Mouse (Mus musculus) layer of hippocampus, postnatal 25 days (tissue): Measurements from ENCODE around the gene Tmem87b. TPM values are rescaled to one million over a fixed set of nuclear protein-coding genes. Genes with fewer than 3 reads are reported as not detected.

ENCODE experiments used
- DNase-seq, 2 experiments: peaks; one replicate each; pipeline ENCODE4 v3.0.0; 2022; ENCODE audit warnings: mixed read lengths in 2 of 2, low spot score in 1 of 2; ENCODE audit errors: extremely low spot score in 1 of 2
- total RNA-seq, 2 experiments: library from RNA; stranded (reverse); gene quantifications; 2 replicates each; pipeline ENCODE4 v1.2.3; 2021

The Tmem87b gene
- total RNA-seq: 10 to 100 TPM; 33.7 to 36.2 TPM

DNA sequence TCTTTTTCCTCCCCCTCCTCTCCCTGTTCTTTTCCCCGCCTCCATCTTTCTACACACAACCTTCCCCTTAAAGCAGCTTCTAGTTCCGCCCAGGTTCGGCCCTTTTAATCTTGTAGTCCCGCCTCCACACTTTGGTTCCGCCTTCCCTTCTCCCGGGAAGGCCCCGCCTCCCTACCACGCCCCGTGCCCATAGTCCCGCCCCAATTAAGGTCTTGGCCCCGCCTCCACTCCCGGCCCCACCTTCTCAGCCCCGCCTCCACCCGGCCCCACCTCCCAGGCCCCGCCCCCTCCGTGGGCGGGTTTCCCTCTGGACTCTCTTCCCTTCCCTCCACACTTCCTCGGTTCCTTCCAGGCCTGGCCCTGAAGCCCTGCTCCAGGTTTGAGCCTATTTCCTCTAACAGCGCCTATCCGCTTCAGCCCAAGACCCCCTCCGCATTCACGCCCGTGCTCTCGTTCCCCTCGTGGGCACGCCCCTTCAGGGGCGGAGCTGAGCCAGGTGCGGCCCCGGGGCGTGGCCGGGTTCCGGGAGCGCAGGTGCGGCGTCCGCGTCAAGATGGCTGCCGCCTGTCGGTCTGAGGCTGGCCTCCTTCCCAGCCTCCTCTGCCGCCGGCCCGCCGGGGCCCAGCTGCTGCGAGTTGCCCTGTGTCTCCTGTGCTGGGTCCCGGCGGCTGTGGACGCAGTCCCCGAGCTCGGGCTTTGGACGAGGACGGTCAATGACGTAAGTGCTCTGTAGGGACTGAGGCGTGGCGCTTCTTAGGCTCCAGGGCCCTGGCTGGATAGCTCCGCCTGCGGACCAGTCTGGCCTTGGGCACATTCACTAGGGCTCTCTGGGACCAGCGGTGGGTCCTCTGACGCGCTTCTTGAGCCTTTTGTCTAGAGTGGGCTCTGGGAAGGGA lies at the start of gene Tmem87b:
TSS of gene Tmem87b (plus strand) at position 333 of the 896 bp plus-strand sequence.
- DNase-seq: peak; percentile 90 to 98

DNA sequence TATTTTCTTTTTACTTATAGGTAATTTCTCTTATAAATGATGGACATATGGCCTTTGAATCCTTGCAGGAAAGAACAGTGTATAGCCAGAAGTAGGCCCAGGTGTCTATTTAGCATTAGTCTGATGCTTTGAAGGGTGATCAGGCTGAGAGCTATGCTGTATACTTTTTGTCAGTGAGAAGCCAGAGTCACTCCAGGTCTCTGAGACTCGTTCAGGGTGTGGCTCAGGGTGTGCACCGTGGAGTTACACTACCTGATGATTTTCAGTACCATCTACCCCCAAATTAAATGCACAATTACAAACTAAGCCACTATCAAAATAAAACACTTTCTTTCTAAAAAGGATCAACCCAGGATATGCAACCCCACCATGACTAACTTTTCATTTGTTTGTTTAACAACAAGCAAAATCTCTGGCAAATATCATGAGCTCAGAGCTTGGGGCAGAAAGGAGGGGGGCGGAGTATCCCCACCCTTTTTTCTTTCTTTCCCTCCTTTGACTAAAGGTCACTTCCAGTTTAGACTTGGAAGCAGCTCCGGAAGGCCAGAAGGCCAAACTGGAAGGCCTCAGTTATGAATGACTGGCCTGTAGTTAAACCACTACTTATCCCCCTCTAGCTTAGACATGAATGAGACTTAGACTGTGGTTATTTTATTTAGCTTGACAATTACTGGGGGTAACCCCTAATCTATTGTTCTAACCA lies 49.2 kb upstream of the Tmem87b start:
- DNase-seq: no peak

DNA sequence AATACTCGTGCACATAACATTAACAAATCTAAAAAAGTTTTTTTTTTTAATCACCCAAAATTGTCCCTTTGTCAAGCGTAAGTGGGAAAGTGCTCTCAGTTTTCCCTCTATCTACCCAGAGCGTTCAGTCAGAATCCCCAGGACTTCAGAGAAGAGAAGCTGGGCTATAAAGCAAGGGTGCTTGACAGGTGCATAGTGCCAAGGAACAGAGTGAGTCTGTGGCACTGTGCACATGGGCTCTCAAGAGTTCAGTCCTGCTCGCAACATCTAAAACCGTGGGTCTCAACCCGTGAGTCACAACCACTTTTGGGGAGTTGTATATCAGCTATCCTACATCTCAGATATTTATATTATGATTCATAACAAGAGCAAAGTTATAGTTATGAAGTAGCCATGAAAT lies 47.4 kb upstream of the Tmem87b start:
- DNase-seq: no peak

DNA sequence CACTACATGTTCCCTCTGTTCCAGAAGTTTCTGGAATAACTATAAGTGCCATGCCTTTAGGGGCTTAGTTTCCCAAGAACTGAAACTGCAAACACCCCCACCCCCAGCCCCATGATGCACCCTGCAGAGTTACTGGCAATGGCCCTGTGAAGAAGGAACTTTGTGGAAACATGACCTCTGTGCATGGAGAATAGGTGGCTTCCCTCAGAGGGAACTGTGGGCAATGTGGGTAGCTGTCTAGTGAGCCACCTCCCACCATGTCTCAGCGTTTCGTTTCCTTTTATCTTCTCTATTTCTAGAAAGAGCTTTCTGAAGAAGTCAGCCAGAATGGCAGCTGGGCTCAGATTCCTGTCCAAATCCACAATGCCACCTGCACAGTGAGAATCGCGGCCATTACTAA lies 46.9 kb upstream of the Tmem87b start:
- no peak for DNase-seq

DNA sequence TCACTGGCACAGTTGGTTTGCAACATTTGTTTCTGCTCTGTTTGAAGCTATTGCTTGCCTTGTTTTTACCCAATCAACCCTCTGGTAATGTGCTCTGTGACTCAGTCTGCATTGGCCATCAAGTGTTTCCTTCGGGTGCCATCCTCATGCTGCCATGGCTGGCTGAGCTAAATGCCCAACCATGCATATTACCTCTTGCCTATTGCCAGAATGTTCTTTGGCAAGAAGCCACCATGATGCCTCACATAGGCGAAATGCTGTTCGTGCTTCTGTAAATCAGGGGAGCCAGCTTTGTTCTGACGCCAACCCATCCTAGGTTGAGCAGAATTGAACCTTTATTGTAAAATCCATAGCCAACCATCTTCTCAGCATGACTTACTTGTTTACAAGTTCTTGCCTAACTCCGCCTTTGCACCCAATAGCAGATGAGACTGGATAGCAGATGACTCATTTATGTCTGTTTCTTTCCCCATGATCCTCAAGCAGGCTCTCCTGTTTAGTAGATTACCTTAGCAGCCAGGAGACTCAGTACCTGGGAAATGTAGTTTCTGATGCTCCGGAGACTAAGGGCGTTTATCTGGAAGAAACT lies 46.1 kb upstream of the Tmem87b start:
- peak in 1 of 2 experiments; percentile 6 for DNase-seq

DNA sequence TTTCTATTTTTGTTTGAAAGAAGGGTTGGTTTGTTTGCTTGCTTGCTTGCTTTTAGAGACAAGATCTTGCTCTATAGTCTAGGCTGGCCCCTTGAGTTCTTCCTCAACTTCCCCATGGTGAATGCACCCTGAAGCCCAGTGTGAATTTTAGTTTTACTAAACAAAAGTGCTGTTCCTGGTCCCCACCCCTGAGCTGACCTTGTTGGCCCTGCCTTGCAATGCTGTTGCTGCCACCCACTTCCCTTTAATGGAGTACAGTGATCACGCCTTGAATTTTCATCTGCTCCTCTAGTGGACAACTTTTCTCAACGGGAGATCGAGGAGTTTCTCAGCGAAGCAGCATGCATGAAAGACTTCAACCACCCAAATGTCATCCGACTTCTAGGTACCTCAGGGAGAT lies 35.7 kb upstream of the Tmem87b start:
- DNase-seq: no peak

DNA sequence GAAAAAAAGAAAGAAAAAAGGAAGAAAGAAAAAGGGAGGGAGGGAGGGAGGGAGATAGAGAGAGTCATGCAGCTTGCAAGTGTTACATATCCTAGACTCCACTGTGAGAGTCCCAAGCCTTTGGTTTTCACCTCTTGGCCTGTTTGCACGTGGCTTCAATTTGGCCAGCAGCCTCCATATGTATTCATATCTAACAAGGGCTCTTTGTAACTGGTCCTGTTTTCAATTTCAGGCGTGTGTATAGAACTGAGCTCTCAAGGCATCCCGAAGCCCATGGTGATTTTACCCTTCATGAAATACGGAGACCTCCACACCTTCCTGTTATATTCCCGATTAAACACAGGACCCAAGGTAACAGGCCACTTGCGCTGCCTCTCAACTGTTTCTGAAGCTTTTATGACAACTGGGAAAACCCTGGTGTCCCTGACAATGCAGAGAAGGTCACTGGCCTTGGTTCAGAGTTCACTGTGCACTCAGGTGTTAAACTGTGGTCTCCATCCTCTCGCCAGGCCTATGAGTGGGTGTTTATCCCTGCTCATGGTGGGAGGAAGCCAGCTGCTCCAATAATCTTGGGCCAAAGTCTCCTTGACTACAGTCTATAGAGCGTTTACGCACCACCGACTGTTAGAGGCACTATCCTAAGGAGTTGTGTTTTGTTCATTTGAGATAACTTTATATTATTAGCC lies 34.1 kb upstream of the Tmem87b start:
- no peak for DNase-seq

DNA sequence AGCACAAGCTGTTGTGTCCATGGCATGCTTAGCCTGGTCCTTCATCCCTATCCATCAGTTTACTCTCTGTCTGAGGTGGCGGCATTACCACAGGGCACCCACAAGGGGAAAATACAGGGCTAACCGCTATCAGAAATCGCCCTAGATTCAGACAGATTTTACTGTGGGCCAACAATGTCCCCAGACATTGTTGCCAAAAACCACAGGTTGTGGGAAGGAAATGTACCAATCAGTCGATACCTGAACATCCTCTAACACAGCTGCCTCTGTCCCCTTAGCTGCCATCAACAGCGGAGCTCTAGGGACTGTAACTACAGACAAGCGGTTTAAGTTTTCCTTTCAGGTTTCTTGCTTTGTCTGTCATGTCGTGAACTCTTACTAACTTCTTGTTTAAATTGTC lies 33.1 kb upstream of the Tmem87b start:
- DNase-seq: no peak

DNA sequence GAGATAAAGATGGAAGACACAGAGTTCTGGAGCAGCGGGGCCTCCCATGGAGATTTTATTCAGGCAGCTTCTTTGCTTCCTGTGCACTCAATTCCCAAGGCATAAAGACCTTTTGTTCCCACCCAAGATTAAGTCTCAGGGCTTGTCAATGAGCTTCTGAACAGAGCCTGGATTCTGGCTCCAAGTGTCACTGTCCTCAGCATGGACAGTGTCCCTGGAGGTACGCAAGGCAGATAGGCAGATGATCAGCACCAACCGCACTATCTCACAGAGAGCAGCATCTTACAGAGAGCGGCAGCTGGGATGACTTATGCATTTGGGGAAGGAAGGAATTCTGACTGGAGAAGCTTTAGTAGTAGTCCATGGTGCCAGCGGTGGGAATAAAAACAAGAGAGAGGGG lies 31.6 kb upstream of the Tmem87b start:
- no peak for DNase-seq

DNA sequence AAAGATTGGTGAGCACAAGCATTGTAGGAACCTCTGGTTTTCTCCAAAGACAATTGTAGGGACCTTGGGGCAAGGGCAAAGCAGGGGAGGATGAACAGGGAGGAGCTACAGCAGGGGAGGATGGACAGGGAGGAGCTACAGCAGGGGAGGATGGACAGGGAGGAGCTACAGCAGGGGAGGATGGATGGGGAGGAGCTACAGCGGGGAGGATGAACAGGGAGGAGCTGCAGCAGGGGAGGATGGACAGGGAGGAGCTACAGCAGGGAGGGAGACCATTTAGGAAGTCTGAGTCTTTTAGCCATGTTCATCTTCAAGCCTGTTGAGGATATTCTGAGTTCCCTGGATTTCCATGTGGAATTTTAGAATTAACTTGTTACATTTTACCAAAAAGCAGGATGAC lies 31.1 kb upstream of the Tmem87b start:
- no peak for DNase-seq

DNA sequence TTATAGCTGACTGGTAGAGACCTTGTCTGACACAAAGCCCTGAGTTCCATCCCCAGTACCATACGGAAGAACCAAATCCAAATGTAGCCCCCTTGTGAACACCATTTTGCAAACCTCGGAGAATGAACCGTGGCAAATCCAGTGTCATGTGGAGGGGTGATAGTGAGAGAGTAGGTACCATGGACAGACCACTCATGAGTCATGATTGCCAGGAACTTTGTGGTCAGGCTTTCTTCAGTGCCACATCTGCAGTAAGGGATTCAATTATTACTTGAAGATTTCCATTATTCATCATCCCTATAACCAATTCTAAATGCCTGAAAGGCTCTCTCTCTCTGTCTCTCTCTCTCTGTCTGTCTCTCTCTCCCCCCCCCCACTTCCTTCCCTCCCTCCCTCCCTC lies 30.1 kb upstream of the Tmem87b start:
- no peak for DNase-seq

DNA sequence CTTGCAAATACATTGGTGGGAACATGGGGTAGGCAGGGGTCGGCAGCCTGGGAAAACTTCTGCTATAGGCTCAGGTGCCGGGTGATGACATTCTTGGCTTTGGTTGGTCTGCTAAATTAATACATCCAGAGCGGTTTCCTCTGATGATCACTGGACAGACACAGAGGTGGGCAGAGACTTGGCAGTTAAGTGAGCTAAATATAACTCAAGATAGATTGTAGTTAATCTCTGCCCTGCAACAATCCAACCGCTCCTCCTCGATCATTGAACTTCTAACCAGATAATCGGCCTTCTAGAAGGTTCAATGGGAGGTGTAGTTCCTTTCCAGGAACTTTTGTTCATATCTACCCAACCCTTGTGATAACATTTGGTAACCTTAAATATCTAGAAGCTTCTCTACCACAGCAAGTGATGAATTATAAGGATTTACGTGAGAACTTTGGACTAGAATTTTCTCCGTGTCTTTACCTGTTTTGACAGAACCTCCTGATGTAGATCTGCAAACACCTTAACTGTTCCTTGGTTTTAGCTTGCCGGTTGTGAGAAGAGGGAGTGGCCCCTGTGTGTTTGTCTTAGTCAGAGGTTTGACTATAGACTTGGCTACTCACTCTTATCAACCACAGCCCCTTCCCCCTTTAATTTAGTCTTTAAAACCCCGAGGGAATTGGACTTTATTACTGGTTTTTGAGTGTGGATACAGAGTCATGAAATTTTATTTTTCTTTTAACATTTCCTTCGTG lies 26.9 kb upstream of the Tmem87b start:
- no peak for DNase-seq

DNA sequence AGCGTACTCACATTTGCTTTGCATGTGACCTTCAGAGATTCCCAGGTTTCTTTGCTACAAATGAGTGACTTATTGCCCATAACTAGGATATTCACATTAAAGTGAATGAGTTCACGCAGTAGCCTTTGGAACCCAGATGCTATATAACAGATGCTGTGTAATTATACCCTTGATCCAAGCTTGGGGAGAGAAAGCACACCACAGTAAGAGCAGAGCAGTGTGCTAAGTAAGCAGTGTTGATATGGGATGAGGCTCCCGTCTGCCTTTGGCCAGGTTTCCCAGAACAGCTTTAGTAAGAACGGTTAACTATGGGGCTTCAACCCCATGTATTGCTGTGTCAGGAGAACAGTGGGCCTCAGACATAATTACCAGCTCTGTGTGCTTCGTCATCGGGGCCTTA lies 24.0 kb upstream of the Tmem87b start:
- DNase-seq: no peak

DNA sequence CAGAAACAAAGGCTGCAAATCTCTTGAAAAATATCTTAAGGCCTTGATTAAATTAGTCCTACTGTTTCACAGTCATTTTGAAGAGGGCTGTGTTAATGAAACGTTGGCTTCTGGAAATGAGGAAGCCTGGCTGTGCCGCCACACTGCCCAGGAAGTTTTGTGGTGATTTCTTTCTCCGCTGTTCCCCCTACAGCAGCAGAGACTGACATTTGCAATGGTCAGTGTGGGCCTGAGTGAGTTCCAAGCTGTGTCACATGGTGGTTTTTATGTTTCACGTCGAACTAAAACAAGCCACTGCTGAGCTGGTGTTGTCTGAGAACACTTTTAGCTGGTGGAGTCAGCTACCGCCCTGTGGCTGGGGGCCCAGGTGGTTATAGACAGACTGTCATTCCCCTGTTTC lies 21.5 kb upstream of the Tmem87b start:
- no peak for DNase-seq

DNA sequence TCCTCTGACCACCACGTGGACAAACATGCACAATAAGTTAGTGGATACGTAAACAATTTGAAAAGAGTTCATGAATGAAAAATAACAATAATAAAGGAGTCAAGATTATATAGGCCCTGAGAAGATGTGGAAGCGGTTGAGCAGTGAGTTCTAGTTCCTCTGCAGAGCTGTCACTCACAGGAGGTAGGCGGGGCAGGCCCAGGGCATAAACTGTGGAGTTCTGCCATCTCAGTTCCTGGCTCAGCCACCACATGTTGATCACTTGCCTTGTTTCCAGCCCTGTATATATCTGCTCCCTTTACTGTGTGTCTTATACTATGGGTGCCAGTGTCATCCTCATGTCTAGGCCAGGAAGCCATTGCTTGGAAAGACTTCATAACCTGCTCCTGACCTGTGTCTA lies 14.5 kb upstream of the Tmem87b start:
- no peak for DNase-seq

DNA sequence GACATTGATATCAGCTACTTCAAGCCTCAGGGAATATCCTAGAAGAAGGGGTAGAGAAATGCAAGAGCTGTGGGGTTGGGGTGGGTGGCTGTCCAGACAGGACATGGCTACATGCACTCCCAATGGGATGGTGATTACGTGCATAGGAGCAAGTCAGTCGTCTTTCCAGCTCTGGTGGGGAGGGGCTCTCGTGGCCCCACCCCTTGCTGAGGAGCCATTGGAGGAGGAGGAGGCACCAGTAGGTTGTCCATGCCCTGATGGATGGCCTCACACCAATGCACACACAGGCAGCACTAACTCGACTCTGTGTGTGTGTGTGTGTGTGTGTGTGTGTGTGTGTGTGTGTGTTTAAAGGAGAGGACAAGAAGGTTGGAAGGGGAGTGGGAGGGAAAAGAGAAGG lies 12.6 kb upstream of the Tmem87b start:
- no peak for DNase-seq

DNA sequence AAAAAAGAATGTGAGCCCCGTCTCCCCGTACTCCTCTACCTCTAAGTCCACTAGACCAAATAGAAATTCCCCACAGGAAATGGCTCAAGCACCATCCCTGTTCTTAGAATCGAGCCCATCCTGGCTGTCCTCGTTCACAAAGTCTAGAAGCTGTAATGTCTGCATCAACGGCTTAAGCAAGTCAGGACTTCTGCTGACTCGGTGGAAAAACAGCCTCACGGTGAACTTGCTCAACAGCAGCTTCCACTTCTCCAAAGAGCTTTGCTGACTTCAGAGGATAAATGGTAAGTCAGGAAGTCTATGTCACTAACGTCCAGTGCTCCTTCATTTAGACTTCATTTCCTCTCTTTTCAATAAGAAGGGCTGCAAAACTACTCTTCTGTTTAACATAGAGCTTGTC lies 11.4 kb upstream of the Tmem87b start:
- DNase-seq: no peak

DNA sequence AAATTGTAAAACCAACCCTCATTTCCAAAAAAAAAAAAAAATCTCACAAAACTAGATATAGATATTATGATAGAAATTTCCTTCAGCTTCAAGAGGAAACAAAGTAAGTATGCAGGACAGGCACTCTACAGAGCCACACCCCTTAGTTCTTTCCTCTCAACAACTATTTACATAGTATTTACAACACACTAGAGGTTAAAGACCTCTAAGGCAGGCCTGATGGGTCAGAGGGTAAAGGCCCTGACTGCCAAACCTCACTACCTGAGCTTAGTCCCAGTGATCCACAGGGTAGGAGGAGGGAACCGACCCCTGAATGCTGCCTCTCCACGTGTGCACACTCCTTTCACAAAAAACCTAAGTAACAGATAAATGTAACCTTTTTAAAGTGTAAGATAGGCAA lies 5.2 kb upstream of the Tmem87b start:
- DNase-seq: no peak

DNA sequence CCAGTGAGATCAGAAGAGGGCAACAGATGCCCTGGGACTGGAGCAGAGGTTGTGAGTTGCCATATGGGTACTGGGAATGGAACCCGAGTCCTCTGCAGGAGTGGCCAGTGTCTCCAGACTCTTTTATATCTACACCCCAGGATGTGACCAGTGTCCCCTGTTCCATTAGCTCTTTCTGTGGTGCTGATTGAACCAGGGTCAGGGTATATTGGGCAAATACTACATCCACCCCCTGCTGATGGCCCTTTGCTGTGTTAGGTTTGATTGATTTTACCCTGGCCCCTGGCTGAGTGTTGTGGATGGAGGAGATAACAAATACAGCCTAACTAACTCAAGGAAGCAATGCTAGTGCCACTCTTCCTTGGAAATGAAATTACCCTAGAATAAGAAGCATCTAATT lies 1.6 kb upstream of the Tmem87b start:
- DNase-seq: no peak

DNA sequence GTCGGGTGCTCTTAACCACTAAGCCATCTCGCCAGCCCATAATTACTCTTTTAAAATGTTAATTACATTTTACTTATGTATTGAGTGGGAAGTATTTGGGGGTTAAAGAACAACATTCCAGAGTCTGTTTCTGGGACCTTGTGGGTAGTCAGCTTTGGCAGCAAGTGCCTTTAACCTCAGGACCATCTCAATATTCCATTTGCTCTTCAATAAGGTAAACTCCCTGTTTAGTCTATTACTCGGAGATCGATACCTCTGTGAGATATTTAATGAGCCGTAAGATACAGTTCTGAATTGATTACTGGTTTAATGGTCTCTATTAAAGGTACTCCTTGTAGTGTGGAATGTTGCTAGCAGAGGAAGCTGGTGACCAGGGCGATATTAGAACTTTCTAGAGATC lies 1.0 kb upstream of the Tmem87b start:
- no peak for DNase-seq
